Mouse (Mus musculus) stomach, postnatal 0 days (tissue): ENCODE measurements at regions not wholly inside any gene's neighbourhood (a gene's known extent, or its start where the extent isn't known, plus 50 kb on each side); places are given as distances from the start of the nearest gene placed in this dataset.

ENCODE experiments used
- ATAC-seq: fragments of 200-750 bp; cut with Nextera tagmentation; 2 replicates; pipeline ENCODE4 v1.8.0; 2017; ENCODE audit not compliant: low FRiP score, low TSS enrichment
- DNase-seq: peaks from one replicate; pipeline ENCODE4 v3.0.0-alpha.2; 2016; ENCODE audit warnings: low spot score
- H3K27ac ChIP-seq: fragments of 300-500 bp; sonication (generic); replicated peaks from 2 replicates; pipeline ENCODE4 v1.5.1; 2014; ENCODE audit warnings: mild to moderate bottlenecking, control low read depth
- H3K27me3 ChIP-seq: fragments of 300-500 bp; sonication (generic); 2 replicates; pipeline ENCODE4 v1.6.1; 2014; ENCODE audit warnings: low read length; ENCODE audit not compliant: control insufficient read depth, insufficient read depth
- H3K36me3 ChIP-seq: fragments of 300-500 bp; sonication (generic); 2 replicates; pipeline ENCODE4 v1.6.1; 2014; ENCODE audit warnings: low read length, mixed read lengths; ENCODE audit not compliant: control insufficient read depth, insufficient read depth
- H3K4me1 ChIP-seq: fragments of 300-500 bp; sonication (generic); replicated peaks from 2 replicates; pipeline ENCODE4 v1.6.1; 2014; ENCODE audit warnings: antibody characterized with exemption; ENCODE audit not compliant: control insufficient read depth, insufficient read depth
- H3K4me2 ChIP-seq: fragments of 300-500 bp; sonication (generic); replicated peaks from 2 replicates; pipeline ENCODE4 v1.6.1; 2014; ENCODE audit warnings: low read depth, mild to moderate bottlenecking, control low read depth, moderate library complexity
- H3K4me3 ChIP-seq: fragments of 300-500 bp; sonication (generic); 2 replicates; pipeline ENCODE4 v1.5.1; 2014; ENCODE audit warnings: low read depth, low read length, control low read depth
- H3K9ac ChIP-seq: fragments of 300-500 bp; sonication (generic); 2 replicates; pipeline ENCODE4 v1.6.1; 2014; ENCODE audit warnings: mild to moderate bottlenecking, low read length, control low read depth, mixed read lengths
- H3K9me3 ChIP-seq: fragments of 300-500 bp; sonication (generic); 2 replicates; pipeline ENCODE4 v1.6.1; 2016; ENCODE audit warnings: low read length; ENCODE audit not compliant: control insufficient read depth
- CTCF ChIP-seq: IDR thresholded peaks from 2 replicates; pipeline ENCODE4 v1.5.1; 2016; ENCODE audit warnings: antibody characterized with exemption, low read depth, mild to moderate bottlenecking, moderate library complexity
- EP300 ChIP-seq: optimal IDR thresholded peaks from 2 replicates; pipeline ENCODE3; 2016; ENCODE audit warnings: antibody characterized with exemption
- WGBS: fragments of 180-500 bp; shearing (Covaris S2); extraction: QIAGEN DNeasy Blood & Tissue Kit; methylation state at CpG from one replicate; pipeline ENCODE4 v1.1.7; 2014; 5-methylcytosine and 5-hydroxymethylcytosine counted together

DNA sequence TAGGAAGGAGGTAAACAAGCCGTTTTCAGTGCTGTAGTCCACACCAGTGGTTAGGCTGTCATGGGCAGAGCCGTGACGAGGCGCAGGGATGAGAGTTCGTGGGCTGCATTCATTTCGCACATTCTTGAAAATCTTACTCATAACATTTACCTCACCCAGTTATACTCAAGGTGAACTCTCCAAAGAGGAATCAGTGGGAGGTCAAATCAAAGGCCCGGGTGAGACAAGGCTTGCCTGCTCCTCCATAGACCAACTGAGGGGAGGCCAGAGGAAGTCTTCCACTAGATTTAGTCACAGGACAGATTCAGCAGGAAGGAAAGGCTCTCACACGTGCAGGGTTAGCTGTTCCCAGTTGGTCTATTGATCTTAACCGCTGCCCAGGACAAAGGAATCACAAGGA is 262.6 kb upstream of the Cxcr4 start:
- no peak overlapping the region for H3K4me2 ChIP-seq
- H3K4me1 ChIP-seq, result no peaks in the 10 kb centered on the region
- H3K27me3 ChIP-seq, result no peaks in the 10 kb centered on the region
- DNase-seq (no peak), ATAC-seq (no peak)
- no peaks in the 10 kb centered on the region for H3K9me3 ChIP-seq
- no peak overlapping the region for H3K4me3 ChIP-seq
- H3K36me3 ChIP-seq, result no peaks in the 10 kb centered on the region
- WGBS, result 56% methylated on average over 9 of the region's 9 CpGs
- H3K9ac ChIP-seq, result no peak overlapping the region
- TF ChIP-seq EP300 (no peak), CTCF (no peak)
- H3K27ac ChIP-seq, result no peak overlapping the region

DNA sequence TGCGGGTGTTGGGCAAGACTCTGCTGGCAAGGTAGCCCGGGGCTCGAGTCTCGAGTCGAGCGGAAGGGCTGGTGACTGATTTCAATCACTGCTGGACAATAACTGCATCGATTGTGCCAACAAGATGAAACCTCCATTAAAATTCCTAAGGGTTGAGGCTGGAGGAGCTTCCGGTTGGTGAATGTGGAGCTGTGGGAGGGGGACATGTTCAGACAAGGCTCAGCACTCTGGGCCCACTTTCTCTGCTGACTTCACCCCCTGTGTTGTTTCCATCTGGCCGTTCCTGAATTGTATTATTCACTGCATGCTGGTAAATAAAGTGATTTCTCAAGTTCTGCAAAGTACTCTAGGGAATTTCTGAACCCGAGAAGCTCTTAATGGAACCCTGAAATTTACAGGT is 261.2 kb upstream of the Cxcr4 start:
- Histone ChIP-seq H3K4me3 (no peak overlapping the region), H3K36me3 (no peaks in the 10 kb centered on the region), H3K9ac (no peak overlapping the region), H3K4me1 (no peaks in the 10 kb centered on the region), H3K9me3 (no peaks in the 10 kb centered on the region), H3K4me2 (no peak overlapping the region), H3K27me3 (no peaks in the 10 kb centered on the region), H3K27ac (no peak overlapping the region)
- DNase-seq (no peak), ATAC-seq (no peak)
- 71% methylated on average over 10 of the region's 10 CpGs for WGBS
- TF ChIP-seq CTCF, result no peak
- no peak for TF ChIP-seq EP300

DNA sequence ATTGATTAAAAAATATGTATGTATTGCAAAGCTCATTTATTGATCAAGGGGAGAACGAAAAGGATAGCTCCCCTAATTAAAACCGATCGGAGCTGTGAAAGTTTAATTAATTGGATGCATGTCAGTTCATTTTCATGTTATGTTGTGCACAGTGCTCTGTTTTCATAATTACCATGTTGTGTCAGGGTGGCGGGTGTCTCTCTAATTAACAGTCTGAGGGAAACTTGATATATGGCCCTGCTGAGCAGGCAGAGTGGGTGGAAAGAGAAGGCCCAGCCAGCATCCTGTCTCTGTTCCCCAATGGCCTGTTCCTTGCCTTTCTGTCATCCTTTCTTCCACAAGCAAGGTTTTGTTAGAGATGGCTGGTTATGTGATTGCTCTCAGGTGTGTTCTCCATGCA is 245.3 kb upstream of the Cxcr4 start:
- H3K4me3 ChIP-seq, result no peak overlapping the region
- H3K27ac ChIP-seq, result no peak overlapping the region
- H3K4me1 ChIP-seq, result no peaks in the 10 kb centered on the region
- no peak overlapping the region for H3K4me2 ChIP-seq
- 83% methylated on average over 4 of the region's 4 CpGs for WGBS
- no peaks in the 10 kb centered on the region for H3K9me3 ChIP-seq
- H3K27me3 ChIP-seq, result no peaks in the 10 kb centered on the region
- TF ChIP-seq EP300 (no peak), CTCF (no peak)
- H3K9ac ChIP-seq, result no peak overlapping the region
- no peak for ATAC-seq
- no peaks in the 10 kb centered on the region for H3K36me3 ChIP-seq
- DNase-seq, result no peak

DNA sequence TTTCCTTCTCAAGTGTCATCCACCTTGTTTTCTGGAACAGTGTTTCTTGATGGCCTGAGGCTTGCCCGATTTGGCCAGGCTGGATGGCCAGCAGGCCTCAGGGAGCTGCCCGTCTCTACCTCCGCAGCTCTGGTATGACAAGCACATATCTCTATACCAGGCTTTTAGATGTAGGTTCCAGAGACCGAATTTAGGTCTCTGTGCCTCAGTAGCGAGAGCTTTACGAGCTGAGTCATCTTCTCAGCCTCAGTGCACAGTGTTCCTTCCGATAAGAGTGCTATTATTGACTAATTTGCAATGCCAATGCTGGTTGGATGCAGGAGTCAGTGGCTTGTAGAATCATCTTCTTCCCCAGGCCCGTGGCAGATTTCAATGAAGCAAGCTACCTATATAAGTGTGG is 243.4 kb upstream of the Cxcr4 start:
- Histone ChIP-seq H3K4me3 (no peak overlapping the region), H3K4me2 (no peak overlapping the region), H3K36me3 (no peaks in the 10 kb centered on the region), H3K4me1 (no peaks in the 10 kb centered on the region), H3K27ac (no peak overlapping the region), H3K9me3 (no peaks in the 10 kb centered on the region), H3K27me3 (no peaks in the 10 kb centered on the region), H3K9ac (no peak overlapping the region)
- DNase-seq (no peak), ATAC-seq (no peak)
- 86% methylated on average over 8 of the region's 8 CpGs for WGBS
- TF ChIP-seq CTCF (no peak), EP300 (no peak)

DNA sequence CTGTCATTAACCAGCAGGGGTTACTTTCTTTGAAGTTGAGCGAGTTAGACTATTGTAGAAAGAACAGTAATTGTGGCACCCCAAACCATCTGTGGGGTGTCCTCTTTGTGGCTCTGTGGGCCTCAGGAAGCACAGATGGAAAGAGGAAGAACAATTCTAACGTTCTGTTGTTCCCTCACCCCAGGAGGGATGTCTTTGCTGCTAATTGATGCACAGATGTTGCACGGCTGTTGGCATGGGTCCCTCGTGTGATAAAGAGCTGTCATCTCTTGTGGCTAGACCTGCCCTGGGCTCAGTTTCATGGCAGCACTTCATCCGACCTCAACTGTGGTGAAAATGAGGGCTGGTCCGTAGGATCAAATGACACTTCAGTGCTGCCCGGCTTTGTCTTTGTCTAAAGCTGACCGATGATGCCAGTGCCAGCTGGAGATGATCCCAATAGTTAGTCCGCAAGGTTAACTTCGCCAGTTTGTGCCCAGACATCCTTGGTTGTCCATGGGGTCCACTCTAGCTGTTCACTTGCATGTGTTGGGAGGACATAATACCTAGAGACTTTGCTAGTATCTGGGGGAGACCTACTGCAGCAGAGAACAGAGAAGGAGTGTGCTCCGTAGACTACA is 241.1 kb upstream of the Cxcr4 start:
- WGBS, result 53% methylated on average over 11 of the region's 11 CpGs
- TF ChIP-seq CTCF (no peak), EP300 (no peak)
- no peak overlapping the region for H3K9ac ChIP-seq
- no peak overlapping the region for H3K4me3 ChIP-seq
- no peak overlapping the region for H3K27ac ChIP-seq
- no peaks in the 10 kb centered on the region for H3K27me3 ChIP-seq
- no peaks in the 10 kb centered on the region for H3K36me3 ChIP-seq
- DNase-seq, result no peak
- H3K9me3 ChIP-seq, result no peaks in the 10 kb centered on the region
- no peaks in the 10 kb centered on the region for H3K4me1 ChIP-seq
- ATAC-seq, result no peak
- no peak overlapping the region for H3K4me2 ChIP-seq

GRCm38 (mm10) chr1:128832201-128832883 is 240.2 kb upstream of the Cxcr4 start:
- no peaks in the 10 kb centered on the region for H3K9me3 ChIP-seq
- no peaks in the 10 kb centered on the region for H3K36me3 ChIP-seq
- TF ChIP-seq EP300, result no peak
- peak; percentile 96 for TF ChIP-seq CTCF
- H3K9ac ChIP-seq, result peak overlapping the region; percentile 53
- no peaks in the 10 kb centered on the region for H3K27me3 ChIP-seq
- DNase-seq (peak; percentile 88), ATAC-seq (peak; percentile 65; the same call in 1 of the 2 replicates)
- peak overlapping the region; percentile 73 for H3K4me2 ChIP-seq
- H3K27ac ChIP-seq, result no peak overlapping the region
- H3K4me1 ChIP-seq, result no peaks in the 10 kb centered on the region
- 8% methylated on average over 18 of the region's 18 CpGs for WGBS
- peak overlapping the region; percentile 39 for H3K4me3 ChIP-seq
